Mouse (Mus musculus) liver, embryonic 14.5 days (tissue): Measurements from ENCODE around the gene Lingo2. TPM values are rescaled to one million over a fixed set of nuclear protein-coding genes. Genes with fewer than 3 reads are reported as not detected.

ENCODE experiments used
- ATAC-seq: fragments of 200-750 bp; cut with Nextera tagmentation; 2 replicates; pipeline ENCODE4 v1.8.0; 2017; ENCODE audit warnings: moderate number of reproducible peaks, mild to moderate bottlenecking, moderate library complexity; ENCODE audit not compliant: insufficient read depth
- DNase-seq, 3 experiments: peaks; one replicate each; pipeline ENCODE4 v3.0.0-alpha.2; 2012 to 2013; ENCODE audit warnings: low read depth in 3 of 3, low spot score in 3 of 3
- H3K27ac ChIP-seq: fragments of 300-500 bp; sonication (generic); 2 replicates; pipeline ENCODE4 v1.5.1; 2014; ENCODE audit warnings: moderate library complexity, mild to moderate bottlenecking, control low read depth, inconsistent platforms
- H3K27me3 ChIP-seq: fragments of 300-500 bp; sonication (generic); 2 replicates; pipeline ENCODE4 v1.6.1; 2014; ENCODE audit warnings: mild to moderate bottlenecking, low read length, moderate library complexity; ENCODE audit not compliant: control insufficient read depth, insufficient read depth
- H3K36me3 ChIP-seq: fragments of 300-500 bp; sonication (generic); replicated peaks from 2 replicates; pipeline ENCODE4 v1.6.1; 2014; ENCODE audit warnings: low read depth; ENCODE audit not compliant: control insufficient read depth, insufficient read depth
- H3K4me1 ChIP-seq, 2 experiments: fragments of 200-500 bp in 1 of 2; fragments of 300-500 bp in 1 of 2; sonication (generic) in 1 of 2; replicated peaks; 2 replicates each; pipeline ENCODE4 v1.6.1; 2012 to 2014; ENCODE audit warnings: antibody characterized with exemption in 1 of 2, inconsistent platforms in 1 of 2, low read length in 1 of 2; ENCODE audit not compliant: control insufficient read depth in 2 of 2, insufficient read depth in 2 of 2
- H3K4me2 ChIP-seq: fragments of 300-500 bp; sonication (generic); 2 replicates; pipeline ENCODE4 v1.6.1; 2014; ENCODE audit warnings: low read depth, mild to moderate bottlenecking, control low read depth, moderate library complexity
- H3K4me3 ChIP-seq, 2 experiments: fragments of 200-500 bp in 1 of 2; fragments of 300-500 bp in 1 of 2; sonication (generic) in 1 of 2; 2 replicates each; pipeline ENCODE4 v1.5.1; 2012 to 2014; ENCODE audit warnings: low read depth in 2 of 2, low read length in 2 of 2, mild to moderate bottlenecking in 2 of 2, control low read depth in 1 of 2, inconsistent platforms in 1 of 2, moderate library complexity in 1 of 2; ENCODE audit not compliant: insufficient read depth in 1 of 2
- H3K9ac ChIP-seq: fragments of 300-500 bp; sonication (generic); replicated peaks from 2 replicates; pipeline ENCODE4 v1.6.1; 2014; ENCODE audit warnings: mild to moderate bottlenecking, control low read depth, moderate library complexity
- H3K9me3 ChIP-seq: fragments of 300-500 bp; sonication (generic); 2 replicates; pipeline ENCODE4 v1.6.1; 2016; ENCODE audit warnings: low read length, mixed read lengths; ENCODE audit not compliant: control insufficient read depth
- CTCF ChIP-seq: IDR thresholded peaks from 2 replicates; pipeline ENCODE4 v1.5.1; 2016; ENCODE audit warnings: antibody characterized with exemption, low read depth, control low read depth
- EP300 ChIP-seq: IDR thresholded peaks from 2 replicates; pipeline ENCODE4 v1.6.1; 2016; ENCODE audit warnings: antibody characterized with exemption, low read depth
- WGBS: fragments of 180-500 bp; shearing (Covaris S2); extraction: QIAGEN DNeasy Blood & Tissue Kit; methylation state at CpG from one replicate; pipeline ENCODE4 v1.1.7; 2014; ENCODE audit not compliant: insufficient replicate concordance; 5-methylcytosine and 5-hydroxymethylcytosine counted together
- polyA plus RNA-seq, 2 experiments: library from polyadenylated mRNA; depleted of rRNA in 1 of 2; stranded (reverse) in 1 of 2; unstranded in 1 of 2; fragments of >200 nt; fragmentation: Nextera tagmentation in 1 of 2; extraction: Ambion mirVana in 1 of 2; gene quantifications; 2 replicates each; pipeline versions ENCODE4 v1.2.1 to v1.2.3; 2012 to 2014

Gene Lingo2
- polyA plus RNA-seq, 2 experiments, result 0.01 TPM; not detected in 1

- ATAC-seq (no peak), DNase-seq (no peak)
- no peak overlapping the region for H3K4me3 ChIP-seq
- no peaks in the 10 kb centered on the region for H3K4me1 ChIP-seq
- no peak for TF ChIP-seq EP300
- no peaks in the 10 kb centered on the region for H3K9me3 ChIP-seq
- no peak overlapping the region for H3K27ac ChIP-seq
- no peak overlapping the region for H3K9ac ChIP-seq
- 71% methylated on average over 1 of the region's 1 CpGs for WGBS
- no peaks in the 10 kb centered on the region for H3K27me3 ChIP-seq
- no peaks in the 10 kb centered on the region for H3K36me3 ChIP-seq
- no peak overlapping the region for H3K4me2 ChIP-seq
These were observed 1130.8 kb downstream of the Lingo2 start for GRCm38 (mm10) chr4:35820701-35821100.

GRCm38 (mm10) chr4:35814698-35815097, 1136.8 kb downstream of the Lingo2 start:
- TF ChIP-seq EP300 (no peak), CTCF (no peak)
- no peak overlapping the region for H3K9ac ChIP-seq
- no peaks in the 10 kb centered on the region for H3K36me3 ChIP-seq
- ATAC-seq (no peak), DNase-seq (no peak)
- H3K4me2 ChIP-seq, result no peak overlapping the region
- H3K27ac ChIP-seq, result no peak overlapping the region
- H3K9me3 ChIP-seq, result no peaks in the 10 kb centered on the region
- H3K4me3 ChIP-seq, result no peak overlapping the region
- WGBS, result 50% methylated on average over 1 of the region's 1 CpGs
- H3K4me1 ChIP-seq, result no peaks in the 10 kb centered on the region
- H3K27me3 ChIP-seq, result no peaks in the 10 kb centered on the region

- H3K4me2 ChIP-seq, result no peak overlapping the region
- H3K27ac ChIP-seq, result no peak overlapping the region
- ATAC-seq, result no peak
- no peak for DNase-seq
- no peaks in the 10 kb centered on the region for H3K9me3 ChIP-seq
- H3K27me3 ChIP-seq, result no peaks in the 10 kb centered on the region
- H3K9ac ChIP-seq, result no peak overlapping the region
- no peaks in the 10 kb centered on the region for H3K36me3 ChIP-seq
- H3K4me3 ChIP-seq, result no peak overlapping the region
- WGBS, result 54% methylated on average over 6 of the region's 6 CpGs
- H3K4me1 ChIP-seq, result no peaks in the 10 kb centered on the region
- TF ChIP-seq EP300 (no peak), CTCF (no peak)
These were observed 1143.9 kb downstream of the Lingo2 start for GRCm38 (mm10) chr4:35807497-35808210.

GRCm38 (mm10) chr4:35806881-35807464, 1144.6 kb downstream of the Lingo2 start:
- WGBS, result 48% methylated on average over 2 of the region's 2 CpGs
- Histone ChIP-seq H3K9me3 (no peaks in the 10 kb centered on the region), H3K27ac (no peak overlapping the region), H3K36me3 (no peaks in the 10 kb centered on the region), H3K4me2 (no peak overlapping the region), H3K4me1 (no peaks in the 10 kb centered on the region), H3K27me3 (no peaks in the 10 kb centered on the region), H3K9ac (no peak overlapping the region), H3K4me3 (no peak overlapping the region)
- DNase-seq (no peak), ATAC-seq (no peak)
- TF ChIP-seq CTCF, result no peak

GRCm38 (mm10) chr4:35784255-35784921, 1167.2 kb downstream of the Lingo2 start:
- no peak for DNase-seq
- H3K4me2 ChIP-seq, result no peak overlapping the region
- no peaks in the 10 kb centered on the region for H3K4me1 ChIP-seq
- TF ChIP-seq EP300 (no peak), CTCF (no peak)
- no peak for ATAC-seq
- H3K36me3 ChIP-seq, result no peaks in the 10 kb centered on the region
- H3K27ac ChIP-seq, result no peak overlapping the region
- H3K9me3 ChIP-seq, result no peaks in the 10 kb centered on the region
- H3K27me3 ChIP-seq, result no peaks in the 10 kb centered on the region
- no peak overlapping the region for H3K9ac ChIP-seq
- 40% methylated on average over 5 of the region's 5 CpGs for WGBS
- no peak overlapping the region for H3K4me3 ChIP-seq
